9 mouse cellular contexts compared by ENCODE assay signal in genomic region chr4:56990215-56990584, GRCm38 (mm10). TPM values are rescaled to one million over a fixed set of nuclear protein-coding genes. Genes with fewer than 3 reads are reported as not detected.
DNase-seq lines count a peak whose midpoint lies in the region; ATAC-seq lines count a peak whose summit lies in the region.
"Had no signal": no experiment of that assay in that cellular context is flagged by ENCODE, and none has a peak within 500 bp of the region (broad histone marks: within the 10 kb centered on the region; RNA-seq: fewer than 3 reads in every experiment).

TSS of gene Frrs1l (minus strand) at chr4:56990391.

- H3K9me3 ChIP-seq in lung, embryonic 15.5 days, result no peaks in the 10 kb centered on the region
- no peaks in the 10 kb centered on the region for H3K9me3 ChIP-seq in neural tube, embryonic 15.5 days (replicated peaks)

- WGBS in lung, embryonic 15.5 days, result 2% methylated on average over 42 of the region's 44 CpGs
- under 1% methylated on average over 21 of the region's 44 CpGs for WGBS in neural tube, embryonic 15.5 days

- no peak within 1 kb of the TSS for H3K27ac ChIP-seq in lung, embryonic 15.5 days
- peak within 1 kb of the TSS; percentile 89 for H3K27ac ChIP-seq in neural tube, embryonic 15.5 days (replicated peaks)

- H3K9ac ChIP-seq in lung, embryonic 15.5 days, result peak within 1 kb of the TSS; percentile 34
- H3K9ac ChIP-seq in neural tube, embryonic 15.5 days (replicated peaks), result peak within 1 kb of the TSS; percentile 75

- no peak for DNase-seq in lung, adult 18-20 months
- DNase-seq in cerebellum, postnatal 10 days, result peak; percentile 79 to 86
- DNase-seq in frontal cortex, postnatal 36 days (ENCODE audit: low spot score in 2 of 2), result peak; percentile 66 to 76
- DNase-seq in left cerebral cortex, postnatal 25 days (ENCODE audit: low spot score in 2 of 2), result peak; percentile 74 to 78
- no peak for DNase-seq in spleen, postnatal 4 days (ENCODE audit: low spot score in 2 of 2)
- no peak for DNase-seq in gastrocnemius, postnatal 14 days

- ATAC-seq in lung, embryonic 15.5 days (ENCODE audit: borderline replicate concordance, extremely low read depth, low FRiP score, low TSS enrichment), result peak; percentile 56; the same call in 1 of the 2 replicates
- peak; percentile 92 for ATAC-seq in neural tube, embryonic 15.5 days (ENCODE audit: low FRiP score)

- H3K27me3 ChIP-seq in lung, embryonic 15.5 days, result peaks cover 50% of the 10 kb centered on the region
- 0 out of 2 replicates have a peak, but pooled peaks cover 7% of the 10 kb centered on the region for H3K27me3 ChIP-seq in neural tube, embryonic 15.5 days (replicated peaks)

- no peaks in the 10 kb centered on the region for H3K36me3 ChIP-seq in lung, embryonic 15.5 days
- 0 out of 2 replicates have a peak, but pooled peaks cover 4% of the 10 kb centered on the region for H3K36me3 ChIP-seq in neural tube, embryonic 15.5 days

- peak within 1 kb of the TSS; percentile 55 for H3K4me3 ChIP-seq in lung, embryonic 15.5 days
- H3K4me3 ChIP-seq in neural tube, embryonic 15.5 days (replicated peaks), result peak within 1 kb of the TSS; percentile 69

- H3K4me1 ChIP-seq in lung, embryonic 15.5 days, result peaks cover 17% of the 10 kb centered on the region
- peaks cover 25% of the 10 kb centered on the region for H3K4me1 ChIP-seq in neural tube, embryonic 15.5 days

- intact Hi-C loops in left cerebral cortex, postnatal 25 days (cut with DNase I), result loop anchor here (5.0 kb wide), 1 partner anchor 43 kb away; the partner anchor contains the start of gene Tmem245
- intact Hi-C loops in gastrocnemius, postnatal 14 days (cut with DNase I; ENCODE audit: low total_unique reads), result no loop called here

- peak within 1 kb of the TSS; percentile 97 for H3K4me2 ChIP-seq in lung, embryonic 15.5 days
- H3K4me2 ChIP-seq in neural tube, embryonic 15.5 days, result peak within 1 kb of the TSS; percentile 81

RNA-seq across cellular contexts. Expression of gene Frrs1l, which starts in this region (rescaled TPM):
- 2.2 TPM in 2 replicates for polyA plus RNA-seq in lung, embryonic 15.5 days (2015; fragmentation: Nextera tagmentation; extraction: Ambion mirVana)
- total RNA-seq in left cerebral cortex, postnatal 25 days (2021), result 100 to 1,000 TPM; 191 to 198 TPM
- 21.8 and 26.1 TPM in 2 replicates for polyA plus RNA-seq in neural tube, embryonic 15.5 days (2015; fragmentation: Nextera tagmentation; extraction: Ambion mirVana)
- under 1 TPM; 0.04 to 0.11 TPM for total RNA-seq in gastrocnemius, postnatal 14 days (2021)
- total RNA-seq: neutrophil, adult 5-6 weeks had no signal

Comparison
In these comparisons a context has a peak if more than half of its experiments do, and no peak if none do; other contexts are left out.
1. RNA of gene Frrs1l (total RNA-seq): 191 to 198 TPM in left cerebral cortex, postnatal 25 days; 0.04 to 0.11 TPM in gastrocnemius, postnatal 14 days; every median in the first group is over 100 times any median in the second.
2. DNase-seq: peak in cerebellum, postnatal 10 days (2 of 2), frontal cortex, postnatal 36 days (2 of 2) and left cerebral cortex, postnatal 25 days (2 of 2); none in lung, adult 18-20 months (0 of 2), spleen, postnatal 4 days (0 of 2) and gastrocnemius, postnatal 14 days (single experiment).